Mouse (Mus musculus): Measurements from ENCODE around the gene Cel.

The Cel gene

GRCm38 (mm10) chr2:28583651-28584050, 20.4 kb upstream of the Cel start, which contains the start of gene Gtf3c5:
Gene Gtf3c5, minus strand, starts transcription at chr2:28583751.
- peak; percentile 10 for DNase-seq

- peak; percentile 92 for DNase-seq
Measured at GRCm38 (mm10) chr2:28582647-28583353, 19.6 kb upstream of the Cel start.

GRCm38 (mm10) chr2:28578003-28578402, 14.8 kb upstream of the Cel start:
- DNase-seq: peak; percentile 19

GRCm38 (mm10) chr2:28576815-28577214, 13.6 kb upstream of the Cel start:
- DNase-seq: no peak

- no peak for DNase-seq
Measured at GRCm38 (mm10) chr2:28575341-28575740, 12.1 kb upstream of the Cel start.

- DNase-seq: no peak
Measured at GRCm38 (mm10) chr2:28569903-28570302, 6.7 kb upstream of the Cel start.

GRCm38 (mm10) chr2:28566545-28566944, 3.3 kb upstream of the Cel start:
- peak; percentile 59 for DNase-seq

GRCm38 (mm10) chr2:28564380-28564779, 1.2 kb upstream of the Cel start:
- no peak for DNase-seq

GRCm38 (mm10) chr2:28563830-28564229, 627 bp upstream of the Cel start:
- DNase-seq: no peak

GRCm38 (mm10) chr2:28557452-28557851, 5.8 kb downstream of the Cel start:
- DNase-seq: no peak

- DNase-seq: no peak
Measured at GRCm38 (mm10) chr2:28552301-28552700, 10.9 kb downstream of the Cel start.

GRCm38 (mm10) chr2:28549157-28549556, 14.0 kb downstream of the Cel start:
- DNase-seq: no peak

GRCm38 (mm10) chr2:28547237-28548172, 15.7 kb downstream of the Cel start:
- peak; percentile 90 for DNase-seq

- DNase-seq: no peak
Measured at GRCm38 (mm10) chr2:28546560-28546959, 16.6 kb downstream of the Cel start.

GRCm38 (mm10) chr2:28545976-28546375, 17.2 kb downstream of the Cel start:
- DNase-seq: no peak

- no peak for DNase-seq
Measured at GRCm38 (mm10) chr2:28543894-28544293, 19.3 kb downstream of the Cel start.

GRCm38 (mm10) chr2:28540587-28541227, 22.5 kb downstream of the Cel start:
- DNase-seq: no peak

- DNase-seq: no peak
Measured at GRCm38 (mm10) chr2:28539949-28540348, 23.3 kb downstream of the Cel start.

GRCm38 (mm10) chr2:28539206-28539605, 24.0 kb downstream of the Cel start:
- DNase-seq: peak; percentile 47

- DNase-seq: no peak
Measured at GRCm38 (mm10) chr2:28538817-28539128, 24.4 kb downstream of the Cel start.

- DNase-seq: no peak
Measured at GRCm38 (mm10) chr2:28537995-28538816, 25.0 kb downstream of the Cel start.

GRCm38 (mm10) chr2:28537634-28537920, 25.6 kb downstream of the Cel start:
- no peak for DNase-seq

Measured in kidney, adult 9 months (tissue).